Mouse (Mus musculus): Measurements from ENCODE around the gene 2300002M23Rik. TPM values are rescaled to one million over a fixed set of nuclear protein-coding genes. Genes with fewer than 3 reads are reported as not detected.

The 2300002M23Rik gene
- polyA plus RNA-seq, 1 experiment from 2014 or later, result 0.27 TPM

Other genes starting within 250 kb of the 2300002M23Rik start
- gene H2-Q1, start 247.0 kb upstream of the 2300002M23Rik start, polyA plus RNA-seq (2015; fragmentation: Nextera tagmentation; extraction: Ambion mirVana), result not detected in 2 replicates
- 1.2 TPM in 1 of 2 replicates, not detected in the other for gene H2-Q2, start 225.2 kb upstream of the 2300002M23Rik start, polyA plus RNA-seq (2015; fragmentation: Nextera tagmentation; extraction: Ambion mirVana)
- 1.6 and 2.1 TPM in 2 replicates for gene H2-Q4, start 187.8 kb upstream of the 2300002M23Rik start, polyA plus RNA-seq (2015; fragmentation: Nextera tagmentation; extraction: Ambion mirVana)
- gene H2-Q6, start 142.6 kb upstream of the 2300002M23Rik start, polyA plus RNA-seq (2015; fragmentation: Nextera tagmentation; extraction: Ambion mirVana), result 0.28 and 0.55 TPM in 2 replicates
- gene H2-Q7, start 128.3 kb upstream of the 2300002M23Rik start, polyA plus RNA-seq (2015; fragmentation: Nextera tagmentation; extraction: Ambion mirVana), result 1.6 and 3.3 TPM in 2 replicates
- 0.14 and 5.4 TPM in 2 replicates for gene H2-Q10, start 97.4 kb upstream of the 2300002M23Rik start, polyA plus RNA-seq (2015; fragmentation: Nextera tagmentation; extraction: Ambion mirVana)
- not detected in 2 replicates for gene Pou5f1, start 61.4 kb upstream of the 2300002M23Rik start, polyA plus RNA-seq (2015; fragmentation: Nextera tagmentation; extraction: Ambion mirVana)
- gene Tcf19, start 50.6 kb upstream of the 2300002M23Rik start, polyA plus RNA-seq (2015; fragmentation: Nextera tagmentation; extraction: Ambion mirVana), result 74.1 and 78.2 TPM in 2 replicates
- 23.2 and 24.2 TPM in 2 replicates for gene Cchcr1, start 50.4 kb upstream of the 2300002M23Rik start, polyA plus RNA-seq (2015; fragmentation: Nextera tagmentation; extraction: Ambion mirVana)
- 1.5 and 1.9 TPM in 2 replicates for gene Psors1c2, start 34.2 kb upstream of the 2300002M23Rik start, polyA plus RNA-seq (2015; fragmentation: Nextera tagmentation; extraction: Ambion mirVana)
- gene Cdsn, start 15.3 kb upstream of the 2300002M23Rik start, polyA plus RNA-seq (2015; fragmentation: Nextera tagmentation; extraction: Ambion mirVana), result 0.10 TPM in 1 of 2 replicates, not detected in the other
- 0.52 and 0.79 TPM in 2 replicates for gene Sfta2, start 34.1 kb downstream of the 2300002M23Rik start, polyA plus RNA-seq (2015; fragmentation: Nextera tagmentation; extraction: Ambion mirVana)
- not detected in 2 replicates for gene Gm9573, start 59.2 kb downstream of the 2300002M23Rik start, polyA plus RNA-seq (2015; fragmentation: Nextera tagmentation; extraction: Ambion mirVana)
- gene Mucl3, start 76.2 kb downstream of the 2300002M23Rik start, polyA plus RNA-seq (2015; fragmentation: Nextera tagmentation; extraction: Ambion mirVana), result 0.13 TPM in 1 of 2 replicates, not detected in the other
- gene Vars2, start 100.1 kb downstream of the 2300002M23Rik start, polyA plus RNA-seq (2015; fragmentation: Nextera tagmentation; extraction: Ambion mirVana), result 15.9 and 17.4 TPM in 2 replicates
- gene Gtf2h4, start 106.3 kb downstream of the 2300002M23Rik start, polyA plus RNA-seq (2015; fragmentation: Nextera tagmentation; extraction: Ambion mirVana), result 39.2 and 48.6 TPM in 2 replicates
- 65.8 and 69.4 TPM in 2 replicates for gene Ddr1, start 137.2 kb downstream of the 2300002M23Rik start, polyA plus RNA-seq (2015; fragmentation: Nextera tagmentation; extraction: Ambion mirVana)

Measured in embryonic facial prominence, embryonic 13.5 days (tissue).